In the genomic region with DNA sequence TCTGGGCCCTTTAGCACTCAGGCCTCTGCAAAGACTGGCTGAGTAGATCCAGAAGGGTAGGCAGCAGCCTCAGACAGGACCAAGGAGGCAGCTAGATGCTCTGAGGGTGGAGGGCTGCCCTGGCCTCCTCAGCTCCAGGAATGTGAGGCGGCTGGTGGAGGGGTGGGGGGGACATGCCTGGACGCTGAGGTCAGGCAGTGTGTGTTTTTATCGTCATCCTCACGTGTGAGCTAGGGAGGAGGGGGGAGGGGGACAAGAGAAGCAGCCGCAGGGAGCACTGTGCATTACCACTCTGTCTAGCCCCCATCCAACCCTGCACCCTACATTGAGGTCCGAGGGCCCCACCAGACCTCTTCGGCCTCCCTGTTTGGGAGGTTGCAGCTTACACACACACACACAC, we compare ENCODE assay signal across 11 mouse cellular contexts.
DNase-seq lines count a peak whose midpoint lies in the region; ATAC-seq and TF ChIP-seq lines count a peak whose summit lies in the region.
"Had no signal": no experiment of that assay in that cellular context is flagged by ENCODE, and none has a peak within 500 bp of the region (broad histone marks: within the 10 kb centered on the region; RNA-seq: fewer than 3 reads in every experiment).

No protein-coding gene starts in this region.

- WGBS in heart, embryonic 12.5 days, result 5% methylated on average over 7 of the region's 7 CpGs
- 11% methylated on average over 7 of the region's 7 CpGs for WGBS in heart, embryonic 14.5 days
- WGBS in liver, embryonic 12.5 days (ENCODE audit: insufficient replicate concordance), result 31% methylated on average over 7 of the region's 7 CpGs

- peaks cover 83% of the 10 kb centered on the region for H3K4me1 ChIP-seq in heart, embryonic 12.5 days (replicated peaks)
- H3K4me1 ChIP-seq in heart, embryonic 14.5 days (ENCODE audit: control insufficient read depth in 2 of 2, insufficient read depth in 2 of 2, low read length in 2 of 2), result peaks cover 62 to 76% of the 10 kb centered on the region in 2 experiments
- H3K4me1 ChIP-seq in liver, embryonic 12.5 days, result peaks cover 18% of the 10 kb centered on the region

- H3K36me3 ChIP-seq in heart, embryonic 12.5 days, result no peaks in the 10 kb centered on the region
- H3K36me3 ChIP-seq in heart, embryonic 14.5 days (ENCODE audit: control insufficient read depth, insufficient read depth, low read length), result 0 out of 2 replicates have a peak, but pooled peaks cover 4% of the 10 kb centered on the region
- H3K36me3 ChIP-seq in liver, embryonic 12.5 days, result no peaks in the 10 kb centered on the region
- H3K36me3 ChIP-seq: liver, embryonic 13.5 days; neural tube, embryonic 12.5 days had no signal

- peak overlapping the region; percentile 30 for H3K4me2 ChIP-seq in heart, embryonic 12.5 days
- H3K4me2 ChIP-seq in heart, embryonic 14.5 days (ENCODE audit: low read length), result peak overlapping the region; percentile 28
- H3K4me2 ChIP-seq in liver, embryonic 12.5 days, result no peak overlapping the region
- H3K4me2 ChIP-seq: liver, embryonic 13.5 days; neural tube, embryonic 12.5 days had no signal

- H3K9me3 ChIP-seq in heart, embryonic 12.5 days (replicated peaks), result no peaks in the 10 kb centered on the region
- H3K9me3 ChIP-seq in heart, embryonic 14.5 days (ENCODE audit: control insufficient read depth, low read length), result no peaks in the 10 kb centered on the region
- no peaks in the 10 kb centered on the region for H3K9me3 ChIP-seq in liver, embryonic 12.5 days (replicated peaks)
- H3K9me3 ChIP-seq: liver, embryonic 13.5 days; neural tube, embryonic 12.5 days had no signal

- no peak overlapping the region for H3K4me3 ChIP-seq in heart, embryonic 12.5 days
- H3K4me3 ChIP-seq in heart, embryonic 14.5 days (ENCODE audit: control insufficient read depth in 1 of 2, insufficient read depth in 1 of 2, low read depth in 1 of 2, low read length in 2 of 2), result no peak overlapping the region
- no peak overlapping the region for H3K4me3 ChIP-seq in liver, embryonic 12.5 days
- H3K4me3 ChIP-seq: liver, embryonic 13.5 days; neural tube, embryonic 12.5 days had no signal

- in situ Hi-C loops in Patski (cut with MboI; ENCODE audit: low pct_unique_long_range_greater_than_20kb), result no loop called here

- DNase-seq in heart, adult 9 months (ENCODE audit: low spot score in 2 of 2), result no peak
- DNase-seq in Patski (ENCODE audit: low read depth, low spot score), result no peak
- DNase-seq in thymus, postnatal 25 days, result no peak
- DNase-seq in testis, postnatal 14 days (ENCODE audit: low spot score), result no peak
- DNase-seq: cerebellum, adult 11 months; liver, embryonic 13.5 days had no signal

- no peaks in the 10 kb centered on the region for H3K27me3 ChIP-seq in heart, embryonic 12.5 days (replicated peaks)
- no peaks in the 10 kb centered on the region for H3K27me3 ChIP-seq in Patski
- no peaks in the 10 kb centered on the region for H3K27me3 ChIP-seq in heart, embryonic 14.5 days (ENCODE audit: control insufficient read depth, insufficient read depth, low read length)
- peaks cover 9% of the 10 kb centered on the region; the same call in 1 of the 2 replicates for H3K27me3 ChIP-seq in liver, embryonic 12.5 days (replicated peaks)
- H3K27me3 ChIP-seq: liver, embryonic 13.5 days; neural tube, embryonic 12.5 days had no signal

- H3K9ac ChIP-seq in heart, embryonic 12.5 days, result peak overlapping the region; percentile 45
- H3K9ac ChIP-seq in heart, embryonic 14.5 days (ENCODE audit: low read length), result peak overlapping the region; percentile 57
- H3K9ac ChIP-seq in liver, embryonic 12.5 days, result no peak overlapping the region
- H3K9ac ChIP-seq: liver, embryonic 13.5 days; neural tube, embryonic 12.5 days had no signal

- POLR2A ChIA-PET in Patski (lab: Charles Lee), result interaction anchor here (0.6 to 9.8 kb wide), 6 partner anchors 11 to 1471 kb away, joined by 3 to 201 read pairs (median 4); partner anchors contain the start of gene Smarcal1

- CTCF ChIA-PET in Patski (lab: Charles Lee), result interaction anchor here (1.6 kb wide), 1 partner anchor 21 kb away, joined by 6 read pairs; no protein-coding TSS in a partner anchor

- ATAC-seq in heart, embryonic 12.5 days (ENCODE audit: insufficient number of reproducible peaks, low FRiP score), result peak; percentile 82
- peak; percentile 35 for ATAC-seq in Patski
- peak; percentile 83 for ATAC-seq in heart, embryonic 14.5 days (ENCODE audit: insufficient number of reproducible peaks, insufficient read depth, low FRiP score, low read depth)
- peak; percentile 26; the same call in 1 of the 2 replicates for ATAC-seq in liver, embryonic 12.5 days
- no peak for ATAC-seq in erythroid progenitor cell, adult 5-6 weeks (replicated peaks; ENCODE audit: low FRiP score, poor library complexity, severe bottlenecking)

- TF ChIP-seq CTCF in Patski (IDR thresholded peaks at IDR 0.05), result no peak

- peak overlapping the region; percentile 97 for H3K27ac ChIP-seq in heart, embryonic 12.5 days (ENCODE audit: poor library complexity, severe bottlenecking)
- peak overlapping the region; percentile 89 to 97 for H3K27ac ChIP-seq in heart, embryonic 14.5 days (replicated peaks in 1 of 2; ENCODE audit: control insufficient read depth in 1 of 2, insufficient read depth in 1 of 2, low read depth in 2 of 2, low read length in 2 of 2)
- 0 out of 2 replicates have a peak overlapping the region, but pooled peaks have one; percentile 10 for H3K27ac ChIP-seq in liver, embryonic 12.5 days
- H3K27ac ChIP-seq: liver, embryonic 13.5 days; neural tube, embryonic 12.5 days had no signal

Comparison
In these comparisons a context has a peak if more than half of its experiments do, and no peak if none do; other contexts are left out.
1. H3K27ac ChIP-seq: peak in every context shown above with its lines; median percentile 97 in heart, embryonic 12.5 days; 93 in heart, embryonic 14.5 days; 10 in liver, embryonic 12.5 days.